Mouse (Mus musculus) left cerebral cortex, adult 2 months (tissue): ENCODE measurements at regions not wholly inside any gene's neighbourhood (a gene's known extent, or its start where the extent isn't known, plus 50 kb on each side); places are given as distances from the start of the nearest gene placed in this dataset.

Experiments used
- DNase-seq, 2 experiments: peaks; one replicate each; pipeline ENCODE4 v3.0.0; 2021 to 2022; ENCODE audit warnings: low spot score in 2 of 2, mixed read lengths in 1 of 2; ENCODE audit errors: extremely low spot score in 1 of 2
- H3K27ac ChIP-seq: fragments of 200-600 bp; 2 replicates; pipeline ENCODE4 v1.8.1; 2022
- H3K4me3 ChIP-seq: fragments of 200-600 bp; 2 replicates; pipeline ENCODE4 v1.8.1; 2022
- CTCF ChIP-seq: fragments of 200-600 bp; IDR thresholded peaks from 2 replicates; pipeline ENCODE4 v1.8.1; 2022; ENCODE audit warnings: antibody characterized with exemption, mild to moderate bottlenecking, moderate library complexity
- intact Hi-C: fragments of 180-260 bp; cut with DNase I; formaldehyde crosslinking; loops from one replicate; pipeline ENCODE4 v1.15.1; 2025

DNA sequence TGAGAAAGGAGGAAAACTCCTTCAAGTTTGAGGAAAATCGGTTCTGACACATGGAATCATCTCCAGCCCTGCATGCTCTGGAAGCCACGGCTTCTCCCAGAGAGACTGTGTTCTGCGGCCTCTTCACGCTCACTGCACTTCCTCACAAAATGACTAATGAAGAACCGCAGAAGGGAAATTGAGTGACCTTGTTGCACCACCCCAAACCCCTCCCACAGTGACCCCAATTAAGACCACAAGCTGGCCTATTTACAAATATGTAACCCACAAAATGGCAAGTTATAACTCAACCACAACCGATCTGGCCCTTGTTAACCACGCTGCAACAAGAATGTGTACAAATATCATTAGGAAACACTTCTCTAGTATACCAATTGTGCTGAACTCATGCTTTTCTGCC, 194.2 kb downstream of the Tm2d1 start:
- intact Hi-C loops: no loop called here

DNA sequence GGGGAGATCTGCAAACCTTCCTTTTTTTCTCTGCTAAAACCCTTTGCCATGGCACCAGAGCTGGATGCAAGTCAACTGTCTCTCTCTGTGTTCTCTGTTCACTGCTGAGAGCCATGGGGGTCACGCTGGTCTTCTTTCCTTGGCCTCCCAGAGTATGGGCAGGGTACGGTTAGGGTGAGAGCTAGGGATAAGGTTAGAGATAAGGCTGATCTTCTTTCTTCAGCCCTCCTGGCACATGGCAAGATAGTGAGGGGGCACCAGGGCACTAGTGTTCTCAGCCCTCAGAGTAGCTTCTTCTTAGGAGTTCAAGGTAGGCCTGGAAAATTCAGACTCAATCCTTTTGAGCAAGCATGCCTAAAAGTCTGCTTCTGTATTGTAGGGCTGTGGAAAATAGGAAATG, 196.1 kb downstream of the Tm2d1 start:
- H3K4me3 ChIP-seq: no peak overlapping the region
- intact Hi-C loops: no loop called here
- no peak for DNase-seq
- TF ChIP-seq CTCF: no peak
- H3K27ac ChIP-seq: no peak overlapping the region

More for the DNA sequence above, 194.2 kb downstream of the Tm2d1 start:
- Histone ChIP-seq H3K27ac (no peak overlapping the region), H3K4me3 (no peak overlapping the region)
- TF ChIP-seq CTCF: no peak
- no peak for DNase-seq

DNA sequence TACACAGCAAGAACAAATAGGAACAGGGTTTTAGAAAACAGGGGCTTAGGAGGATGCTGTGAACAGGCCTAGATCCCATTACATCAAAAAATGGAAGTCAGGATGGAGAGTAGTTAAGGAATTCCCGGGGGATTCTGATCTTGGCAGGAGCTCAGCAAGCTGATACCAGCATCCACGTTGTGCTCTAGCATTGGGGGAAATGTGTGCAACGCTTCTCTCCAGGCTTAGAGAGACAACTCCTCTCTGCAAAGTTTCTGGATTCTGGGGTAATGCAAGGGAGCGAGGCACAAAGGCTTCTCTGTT, 201.1 kb downstream of the Tm2d1 start:
- no peak overlapping the region for H3K27ac ChIP-seq
- no peak for TF ChIP-seq CTCF
- no peak for DNase-seq
- intact Hi-C loops: no loop called here
- H3K4me3 ChIP-seq: no peak overlapping the region

DNA sequence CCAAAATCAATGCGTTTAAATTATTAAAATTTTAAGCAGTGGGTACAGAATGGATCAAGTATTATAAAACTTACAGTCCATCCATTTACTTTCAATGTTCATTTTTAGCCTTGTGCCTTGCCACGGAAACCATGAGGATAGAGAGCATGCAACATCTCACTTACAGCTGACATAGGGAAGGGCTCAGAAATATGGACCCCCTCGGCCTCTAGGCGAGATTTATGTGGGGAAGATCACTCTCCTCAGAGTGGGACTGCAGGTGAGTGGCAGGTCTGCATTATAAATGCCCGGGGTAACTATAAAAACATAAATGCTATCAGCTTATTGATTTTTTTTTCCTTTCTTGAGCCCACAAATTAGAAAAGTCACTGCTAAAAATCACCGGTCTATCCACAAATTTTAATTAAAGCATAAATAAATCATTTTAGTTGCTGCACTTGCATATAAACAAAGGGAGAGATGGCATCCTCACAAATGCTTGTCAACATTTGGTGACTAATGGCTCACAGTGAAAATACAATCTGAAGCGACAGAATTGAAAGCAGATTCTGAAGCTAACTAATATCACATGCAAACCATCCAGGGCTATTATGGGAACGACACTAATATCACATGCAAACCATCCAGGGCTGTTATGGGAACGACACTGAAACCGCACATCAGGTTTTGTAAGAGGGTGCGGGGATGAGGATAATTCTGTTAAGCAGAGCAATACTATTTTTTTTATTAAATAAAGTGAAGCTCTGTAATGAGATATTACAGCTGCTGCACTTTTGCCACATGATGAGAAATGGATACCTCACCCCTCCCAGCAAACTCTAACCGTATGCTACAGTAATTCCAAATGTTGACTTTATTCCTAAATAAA, 201.7 kb downstream of the Tm2d1 start:
- DNase-seq: no peak
- Histone ChIP-seq H3K4me3 (no peak overlapping the region), H3K27ac (no peak overlapping the region)
- no peak for TF ChIP-seq CTCF
- intact Hi-C loops: no loop called here

DNA sequence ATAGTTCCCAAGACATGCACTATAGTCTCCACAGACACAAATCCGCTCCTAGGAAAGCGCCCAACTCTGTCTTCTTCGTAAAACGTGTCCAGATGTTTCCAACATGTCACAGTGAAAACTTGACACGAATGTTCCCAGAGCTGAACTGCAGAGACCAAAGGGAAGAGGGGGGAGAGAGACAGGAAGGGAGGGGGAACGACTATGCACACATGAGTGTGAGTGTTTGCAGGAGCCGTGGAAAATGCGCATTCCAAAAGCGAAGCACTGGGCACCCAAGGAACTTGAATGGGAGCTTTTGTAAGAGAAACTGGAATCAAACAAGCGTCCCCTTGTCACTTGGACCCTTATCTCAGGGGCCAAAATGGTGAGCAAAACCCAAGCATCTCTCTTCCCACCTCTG, 202.8 kb downstream of the Tm2d1 start:
- Histone ChIP-seq H3K27ac (no peak overlapping the region), H3K4me3 (no peak overlapping the region)
- no peak for TF ChIP-seq CTCF
- intact Hi-C loops: no loop called here
- DNase-seq: no peak
